Mouse (Mus musculus): Measurements from ENCODE around the gene Map3k5. TPM values are rescaled to one million over a fixed set of nuclear protein-coding genes. Genes with fewer than 3 reads are reported as not detected.

Gene Map3k5
- polyA plus RNA-seq, 1 experiment from 2014 or later = 3.3 TPM

DNA sequence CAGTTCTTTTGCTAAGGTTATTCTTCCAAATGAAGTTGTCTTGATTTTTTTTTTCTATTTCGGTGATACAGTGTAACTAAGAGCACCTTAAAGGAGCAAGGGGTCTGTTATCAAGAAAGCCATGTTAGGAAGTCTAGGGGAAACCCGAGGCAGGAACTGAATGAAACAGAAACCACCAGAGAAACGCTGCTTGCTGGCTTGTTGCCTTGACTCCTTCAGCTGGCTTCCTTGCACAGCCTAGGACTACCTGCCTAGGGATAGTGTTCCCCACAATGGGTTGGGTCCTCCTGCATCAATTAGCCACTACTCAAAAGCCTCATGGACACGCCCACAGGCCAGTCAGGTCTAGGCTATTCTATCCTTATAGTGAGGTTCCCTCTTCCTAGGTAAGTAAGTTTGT is 106.4 kb downstream of the Map3k5 start:
- Histone ChIP-seq H3K9ac (no peak overlapping the region), H3K4me1 (no peaks in the 10 kb centered on the region), H3K9me3 (no peaks in the 10 kb centered on the region), H3K4me3 (replicated peaks) (no peak overlapping the region), H3K4me2 (no peak overlapping the region), H3K27me3 (replicated peaks) (no peaks in the 10 kb centered on the region), H3K27ac (no peak overlapping the region), H3K36me3 (no peaks in the 10 kb centered on the region)
- 78% methylated on average over 4 of the region's 4 CpGs for WGBS
- ATAC-seq (ENCODE audit: insufficient read depth, low FRiP score, low read depth) = no peak

- H3K36me3 ChIP-seq = no peaks in the 10 kb centered on the region
- H3K9ac ChIP-seq = no peak overlapping the region
- 0 out of 2 replicates have a peak, but pooled peaks cover 6% of the 10 kb centered on the region for H3K4me1 ChIP-seq
- 91% methylated on average over 8 of the region's 8 CpGs for WGBS
- ATAC-seq (ENCODE audit: insufficient read depth, low FRiP score, low read depth) = no peak
- H3K27ac ChIP-seq = no peak overlapping the region
- H3K27me3 ChIP-seq (replicated peaks) = no peaks in the 10 kb centered on the region
- no peak overlapping the region for H3K4me3 ChIP-seq (replicated peaks)
- no peak overlapping the region for H3K4me2 ChIP-seq
- H3K9me3 ChIP-seq = no peaks in the 10 kb centered on the region
Measured at GRCm38 (mm10) chr10:20042081-20042480, 107.8 kb downstream of the Map3k5 start.

DNA sequence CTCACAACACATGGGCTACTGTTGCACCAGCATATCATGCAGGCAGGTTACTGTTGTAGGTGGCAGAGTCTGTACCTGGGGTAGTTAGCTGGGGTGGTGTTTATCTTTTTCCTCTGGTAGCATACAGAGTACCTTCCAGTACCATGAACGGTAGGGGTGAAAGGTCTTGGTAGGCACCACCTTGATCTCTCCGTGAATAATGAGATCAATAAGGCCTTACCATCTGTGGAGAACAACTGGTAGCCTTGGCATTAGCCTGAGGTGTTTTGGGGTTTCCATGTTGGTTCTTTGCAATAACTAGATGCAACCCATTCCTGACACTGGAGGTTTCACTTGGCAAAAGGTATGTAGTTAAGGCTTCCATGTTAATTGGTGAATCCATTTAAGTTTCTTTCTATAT is 109.8 kb downstream of the Map3k5 start:
- no peak for ATAC-seq (ENCODE audit: insufficient read depth, low FRiP score, low read depth)
- no peaks in the 10 kb centered on the region for H3K36me3 ChIP-seq
- H3K4me1 ChIP-seq = 0 out of 2 replicates have a peak, but pooled peaks cover 6% of the 10 kb centered on the region
- no peak overlapping the region for H3K4me2 ChIP-seq
- no peak overlapping the region for H3K27ac ChIP-seq
- H3K9ac ChIP-seq = no peak overlapping the region
- 89% methylated on average over 2 of the region's 2 CpGs for WGBS
- no peaks in the 10 kb centered on the region for H3K27me3 ChIP-seq (replicated peaks)
- no peaks in the 10 kb centered on the region for H3K9me3 ChIP-seq
- no peak overlapping the region for H3K4me3 ChIP-seq (replicated peaks)

DNA sequence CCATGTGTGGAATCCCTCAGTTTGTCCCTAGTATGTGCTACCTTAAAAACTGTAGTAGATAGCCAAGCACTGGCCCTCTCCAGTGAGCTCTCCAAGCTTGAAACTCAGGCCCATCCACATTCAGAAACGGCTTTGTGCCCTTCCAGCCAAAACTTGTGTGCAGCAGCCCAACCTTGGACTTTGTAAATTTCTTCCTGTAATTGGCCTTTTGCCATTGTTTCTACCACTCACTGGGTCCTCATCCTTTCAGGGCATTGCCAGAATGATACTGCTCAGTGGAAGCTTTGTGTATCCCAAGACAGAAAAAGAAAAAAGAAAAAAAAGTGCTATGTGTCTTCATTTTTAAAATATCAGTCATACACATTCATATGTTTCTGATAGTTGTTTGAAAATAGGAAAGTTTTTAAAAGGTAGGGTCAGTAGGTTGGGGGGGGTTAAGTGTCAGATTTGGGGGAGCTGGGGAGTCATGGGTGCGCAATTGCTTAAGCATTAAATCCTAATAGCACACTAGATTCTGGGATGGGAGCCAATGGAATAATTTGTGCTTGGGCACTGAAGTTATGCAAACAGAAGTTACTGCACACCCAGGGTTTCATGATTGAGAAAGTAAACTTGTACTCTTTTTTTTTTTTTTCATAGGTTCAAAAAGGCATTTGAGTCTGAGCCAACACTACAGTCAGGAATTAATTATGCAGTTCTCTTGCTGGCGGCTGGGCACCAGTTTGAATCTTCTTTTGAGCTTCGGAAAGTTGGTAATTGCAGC is 111.6 kb downstream of the Map3k5 start:
- ATAC-seq (ENCODE audit: insufficient read depth, low FRiP score, low read depth) = peak; percentile 63; the same call in 1 of the 2 replicates
- Histone ChIP-seq H3K4me2 (no peak overlapping the region), H3K9ac (no peak overlapping the region), H3K36me3 (no peaks in the 10 kb centered on the region), H3K9me3 (no peaks in the 10 kb centered on the region), H3K27me3 (replicated peaks) (no peaks in the 10 kb centered on the region), H3K27ac (peak overlapping the region; percentile 63), H3K4me1 (0 out of 2 replicates have a peak, but pooled peaks cover 6% of the 10 kb centered on the region), H3K4me3 (replicated peaks) (no peak overlapping the region)
- WGBS = 30% methylated on average over 4 of the region's 4 CpGs

DNA sequence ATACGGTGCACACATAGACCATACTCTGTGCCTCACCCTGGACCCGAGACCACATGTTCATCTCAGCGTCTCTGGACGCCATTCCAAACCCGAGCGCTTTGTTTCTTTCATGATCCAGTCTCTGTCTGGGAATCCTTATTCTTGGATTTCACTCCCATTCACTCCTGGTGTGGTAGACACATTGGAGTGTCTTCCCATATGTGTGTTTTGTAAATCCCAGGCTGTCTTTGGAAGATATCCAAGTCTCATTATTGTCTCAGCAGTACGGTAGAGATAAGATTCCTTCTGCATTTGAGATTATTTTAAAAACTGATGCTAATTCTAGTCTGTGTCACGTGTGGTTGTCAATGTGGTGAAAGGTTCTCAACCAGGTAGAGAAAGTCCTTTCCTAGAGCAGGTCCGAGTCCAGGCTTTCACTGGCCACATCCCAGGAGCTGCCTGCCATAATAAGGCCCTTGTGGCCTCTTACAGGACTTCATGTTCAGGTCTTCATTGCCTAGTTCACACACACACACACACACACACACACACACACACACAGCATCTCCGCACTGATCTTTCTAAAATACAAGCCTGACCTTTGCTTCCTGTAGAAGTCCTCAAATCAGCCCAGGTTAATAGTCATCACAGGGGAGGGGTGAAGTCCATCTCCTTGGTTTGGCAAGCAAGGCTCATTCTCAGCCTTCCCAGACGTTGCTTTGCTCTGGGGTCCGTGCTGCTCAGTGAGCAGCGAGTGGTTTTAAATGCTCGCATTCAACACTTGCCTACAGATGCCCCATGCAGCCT is 122.8 kb downstream of the Map3k5 start:
- no peaks in the 10 kb centered on the region for H3K4me1 ChIP-seq
- no peak overlapping the region for H3K27ac ChIP-seq
- H3K9me3 ChIP-seq = no peaks in the 10 kb centered on the region
- no peak overlapping the region for H3K4me3 ChIP-seq (replicated peaks)
- H3K4me2 ChIP-seq = no peak overlapping the region
- WGBS = 90% methylated on average over 14 of the region's 14 CpGs
- no peak for ATAC-seq (ENCODE audit: insufficient read depth, low FRiP score, low read depth)
- no peak overlapping the region for H3K9ac ChIP-seq
- no peaks in the 10 kb centered on the region for H3K27me3 ChIP-seq (replicated peaks)
- H3K36me3 ChIP-seq = no peaks in the 10 kb centered on the region

DNA sequence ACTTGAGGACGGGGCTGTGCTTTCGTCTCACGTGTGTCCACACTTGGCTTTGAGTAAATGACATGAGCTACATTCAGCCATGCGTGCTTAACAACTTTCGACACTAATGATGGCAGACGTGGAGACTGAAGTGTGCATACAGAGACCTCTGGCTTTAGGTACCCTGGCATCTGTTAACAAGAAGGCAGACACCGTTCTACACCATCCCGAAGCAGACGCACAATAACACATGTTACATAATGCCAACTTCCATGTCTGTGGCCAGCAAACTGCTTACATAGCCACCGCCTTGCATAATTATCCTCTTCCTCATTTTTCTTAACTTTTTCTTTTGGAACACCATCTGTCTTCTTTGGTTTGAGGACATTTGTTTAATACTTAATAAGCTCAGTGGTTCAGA is 123.8 kb downstream of the Map3k5 start:
- Histone ChIP-seq H3K27me3 (replicated peaks) (no peaks in the 10 kb centered on the region), H3K27ac (no peak overlapping the region), H3K4me3 (replicated peaks) (no peak overlapping the region), H3K9me3 (no peaks in the 10 kb centered on the region), H3K4me2 (no peak overlapping the region), H3K4me1 (no peaks in the 10 kb centered on the region), H3K36me3 (no peaks in the 10 kb centered on the region), H3K9ac (no peak overlapping the region)
- 90% methylated on average over 10 of the region's 10 CpGs for WGBS
- ATAC-seq (ENCODE audit: insufficient read depth, low FRiP score, low read depth) = no peak

DNA sequence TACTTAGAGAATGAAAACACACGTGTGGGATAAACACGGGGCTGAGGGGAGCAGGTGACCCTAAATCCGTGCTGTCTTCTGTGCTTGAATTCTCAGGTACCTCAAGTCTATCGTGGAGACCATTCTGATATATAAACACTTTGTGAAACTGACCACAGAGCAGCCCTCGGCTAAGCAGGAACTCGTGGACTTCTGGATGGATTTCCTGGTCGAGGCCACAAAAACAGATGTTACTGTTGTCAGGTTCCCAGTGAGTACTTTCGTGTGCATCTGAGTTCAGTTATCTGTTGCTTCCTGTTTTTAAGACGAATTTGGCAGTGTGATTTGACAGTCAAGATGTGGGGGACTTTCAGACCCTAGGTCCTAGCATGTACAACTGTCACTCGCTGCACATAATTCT is 124.6 kb downstream of the Map3k5 start:
- Histone ChIP-seq H3K27me3 (replicated peaks) (no peaks in the 10 kb centered on the region), H3K4me1 (no peaks in the 10 kb centered on the region), H3K9me3 (no peaks in the 10 kb centered on the region), H3K36me3 (no peaks in the 10 kb centered on the region), H3K9ac (no peak overlapping the region), H3K4me3 (replicated peaks) (no peak overlapping the region), H3K4me2 (no peak overlapping the region), H3K27ac (no peak overlapping the region)
- no peak for ATAC-seq (ENCODE audit: insufficient read depth, low FRiP score, low read depth)
- WGBS = 62% methylated on average over 10 of the region's 10 CpGs

DNA sequence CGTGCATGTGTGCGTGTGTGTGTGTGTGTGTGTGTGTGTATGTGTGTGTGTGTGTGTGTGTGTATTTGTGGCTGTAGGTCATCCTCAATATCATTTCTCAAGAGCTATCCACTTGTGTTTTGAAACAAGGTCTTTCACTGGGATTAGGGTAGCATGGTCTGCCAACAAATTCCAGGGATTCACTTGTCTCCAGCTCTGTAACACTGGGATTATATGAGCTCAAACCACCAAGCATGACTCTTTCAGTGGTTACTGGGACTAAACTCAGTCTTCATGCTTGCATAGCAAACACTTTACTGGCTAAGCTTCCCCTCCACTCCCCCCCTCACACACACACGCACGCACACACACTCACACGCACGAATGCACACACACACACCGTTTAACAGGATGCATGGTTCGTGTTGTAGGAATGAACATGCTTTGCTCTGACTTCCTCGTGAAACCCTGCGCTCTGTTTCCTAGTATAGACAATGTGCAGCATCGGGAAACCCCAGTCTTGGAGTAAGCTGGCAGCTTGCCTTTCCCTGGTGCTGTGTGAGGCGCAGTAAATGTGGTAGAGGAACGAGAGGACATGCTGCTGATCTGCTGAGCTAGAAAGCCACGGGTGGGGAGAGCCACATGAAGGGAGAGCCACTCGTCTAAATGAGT is 126.2 kb downstream of the Map3k5 start:
- Histone ChIP-seq H3K36me3 (no peaks in the 10 kb centered on the region), H3K9me3 (no peaks in the 10 kb centered on the region), H3K4me2 (no peak overlapping the region), H3K4me3 (replicated peaks) (no peak overlapping the region), H3K27me3 (replicated peaks) (no peaks in the 10 kb centered on the region), H3K4me1 (no peaks in the 10 kb centered on the region), H3K27ac (no peak overlapping the region), H3K9ac (no peak overlapping the region)
- 75% methylated on average over 15 of the region's 15 CpGs for WGBS
- no peak for ATAC-seq (ENCODE audit: insufficient read depth, low FRiP score, low read depth)

DNA sequence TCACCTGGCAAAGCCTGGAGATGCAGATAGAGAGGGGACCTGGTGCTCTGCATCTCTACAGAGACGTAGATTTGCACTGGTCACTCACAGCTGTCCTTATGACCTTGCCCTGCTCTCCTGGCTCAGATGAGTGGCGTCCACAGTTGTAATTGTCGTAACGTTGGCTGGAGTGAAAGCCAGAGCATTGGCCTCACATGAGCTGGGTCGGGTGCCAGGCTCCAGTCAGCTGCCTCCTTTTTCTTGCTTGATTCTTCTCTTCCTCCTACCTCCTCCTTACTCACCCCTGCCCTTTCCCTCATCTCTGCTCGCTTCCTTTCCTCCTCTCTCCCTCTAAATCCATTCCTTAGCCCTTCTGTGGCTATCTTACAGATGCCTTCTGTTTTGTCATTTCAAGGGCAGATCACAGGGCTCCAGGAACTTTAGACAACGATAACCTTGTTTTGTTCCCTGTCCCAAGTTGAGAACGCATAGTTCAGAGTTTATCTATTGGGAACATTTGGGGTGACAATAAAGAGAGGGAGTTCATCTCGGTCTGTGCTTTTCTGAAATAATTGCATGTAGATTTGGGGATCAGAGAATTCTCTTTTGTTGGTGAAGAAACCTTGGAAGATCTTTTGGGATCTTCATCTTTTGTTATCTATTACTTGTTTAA is 130.4 kb downstream of the Map3k5 start:
- Histone ChIP-seq H3K36me3 (no peaks in the 10 kb centered on the region), H3K9ac (no peak overlapping the region), H3K27me3 (replicated peaks) (no peaks in the 10 kb centered on the region), H3K4me1 (no peaks in the 10 kb centered on the region), H3K27ac (no peak overlapping the region), H3K4me2 (no peak overlapping the region), H3K4me3 (replicated peaks) (no peak overlapping the region), H3K9me3 (no peaks in the 10 kb centered on the region)
- 82% methylated on average over 9 of the region's 9 CpGs for WGBS
- ATAC-seq (ENCODE audit: insufficient read depth, low FRiP score, low read depth) = no peak

DNA sequence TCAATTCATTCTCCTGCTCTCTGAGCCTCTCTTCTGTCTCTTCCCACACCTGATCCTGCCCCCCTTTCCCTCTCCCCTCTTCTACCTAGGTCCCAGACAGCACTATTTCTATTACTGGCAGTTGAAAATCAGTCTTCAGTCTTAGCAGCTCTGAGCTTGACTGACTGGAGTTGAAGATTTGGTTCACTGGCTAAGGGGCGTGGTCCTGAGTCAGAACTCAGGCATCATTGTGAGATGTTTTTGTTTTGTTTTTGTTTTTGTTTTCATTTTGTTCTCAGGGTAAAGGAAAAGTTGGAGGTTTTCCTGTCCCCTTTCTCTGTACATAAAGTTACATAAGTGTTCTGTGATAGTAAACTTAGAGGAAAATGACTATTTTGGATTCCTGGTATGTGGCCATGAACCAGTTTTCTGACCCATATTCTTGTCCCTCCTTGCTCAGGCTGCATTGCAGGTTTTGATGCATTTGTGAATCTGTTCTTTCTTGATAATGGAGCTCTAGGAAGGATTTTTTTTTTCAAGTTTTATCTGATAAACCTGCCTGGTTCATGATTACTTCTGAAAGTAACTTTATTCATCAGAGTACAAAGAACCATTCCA is 131.9 kb downstream of the Map3k5 start:
- H3K27me3 ChIP-seq (replicated peaks) = no peaks in the 10 kb centered on the region
- no peak overlapping the region for H3K27ac ChIP-seq
- no peaks in the 10 kb centered on the region for H3K9me3 ChIP-seq
- ATAC-seq (ENCODE audit: insufficient read depth, low FRiP score, low read depth) = no peak
- no peaks in the 10 kb centered on the region for H3K4me1 ChIP-seq
- 87% methylated on average over 1 of the region's 1 CpGs for WGBS
- no peak overlapping the region for H3K4me3 ChIP-seq (replicated peaks)
- H3K4me2 ChIP-seq = no peak overlapping the region
- no peaks in the 10 kb centered on the region for H3K36me3 ChIP-seq
- H3K9ac ChIP-seq = no peak overlapping the region

DNA sequence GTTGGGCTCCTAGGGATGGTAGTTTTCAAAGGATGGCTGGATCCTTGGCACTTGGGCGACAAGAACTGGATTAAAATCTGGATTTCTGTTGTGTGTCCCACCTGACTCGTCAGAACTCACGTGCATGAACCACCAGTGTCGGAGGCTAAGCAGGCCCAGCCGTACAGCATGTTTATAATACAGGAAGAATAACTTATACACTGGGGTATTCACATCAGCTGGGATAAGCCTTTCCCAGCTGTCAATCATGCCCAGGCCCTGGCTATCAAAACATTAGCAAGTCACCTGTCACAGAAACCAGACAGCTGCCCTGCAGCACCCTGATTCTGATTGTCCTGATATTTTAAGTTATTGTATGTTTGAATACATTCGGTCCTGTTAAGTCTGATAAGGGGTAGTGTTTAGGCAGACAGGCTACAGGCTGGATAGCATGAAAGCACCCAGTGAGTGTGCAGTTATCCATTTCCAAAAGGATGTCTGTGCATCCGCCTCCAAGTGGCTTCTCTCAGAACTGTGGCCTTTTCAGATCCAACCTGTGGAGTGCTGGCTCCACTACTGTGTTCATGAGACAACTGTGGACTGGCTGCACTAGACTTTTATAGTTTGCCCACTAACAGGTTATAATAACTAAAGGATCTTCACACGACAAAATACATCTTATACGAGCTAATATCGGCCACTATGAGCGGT is 135.6 kb downstream of the Map3k5 start:
- Histone ChIP-seq H3K4me1 (no peaks in the 10 kb centered on the region), H3K27ac (no peak overlapping the region), H3K4me3 (replicated peaks) (no peak overlapping the region), H3K9ac (no peak overlapping the region), H3K4me2 (no peak overlapping the region), H3K27me3 (replicated peaks) (no peaks in the 10 kb centered on the region), H3K36me3 (no peaks in the 10 kb centered on the region), H3K9me3 (no peaks in the 10 kb centered on the region)
- WGBS = 87% methylated on average over 11 of the region's 11 CpGs
- no peak for ATAC-seq (ENCODE audit: insufficient read depth, low FRiP score, low read depth)
